Mouse (Mus musculus): ENCODE measurements around the gene Klhl10.

GRCm38 (mm10) chr11:100441797-100442196, at the start of gene Klhl10, which contains the start of gene Nt5c3b:
- TF ChIP-seq CTCF (IDR thresholded peaks at IDR 0.05; ENCODE audit: extremely low read depth, insufficient read depth, insufficient read length, insufficient replicate concordance) (no peak), POLR2A (IDR thresholded peaks at IDR 0.05; ENCODE audit: low read depth, low read length) (no peak)

Data from spleen, adult 2 months (tissue).